Mouse (Mus musculus): ENCODE measurements around the gene Suco. TPM values are rescaled to one million over a fixed set of nuclear protein-coding genes. Genes with fewer than 3 reads are reported as not detected.

Gene Suco
- total and polyA plus RNA-seq, 3 experiments: 2.0 to 90.6 (median 58.9) TPM

DNA sequence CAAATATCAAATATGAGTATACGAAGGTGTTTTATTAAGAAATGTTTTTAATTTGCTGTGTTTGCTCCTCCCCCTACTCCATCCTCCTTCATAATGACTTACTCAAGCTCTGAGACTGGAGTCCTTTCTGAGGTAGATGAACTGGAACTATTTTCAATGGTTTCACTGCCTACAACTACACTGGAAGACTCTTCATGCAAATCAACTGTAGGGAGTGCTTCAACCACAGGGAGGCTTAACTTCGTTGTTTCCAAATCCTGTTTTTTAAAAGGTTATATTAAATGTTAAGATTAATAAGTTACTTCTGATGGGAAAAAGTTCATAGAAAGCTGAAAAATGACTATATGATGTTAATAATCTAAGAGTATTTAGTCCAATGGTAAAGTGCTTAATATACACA is 17.2 kb downstream of the Suco start:
- no peak for TF ChIP-seq GATA1 (IDR thresholded peaks at IDR 0.05; ENCODE audit: borderline replicate concordance, low read length)
- no peak for TF ChIP-seq TAL1 (conservative IDR thresholded peaks at IDR 0.05; ENCODE audit: low read depth, low read length)
- TF ChIP-seq GATA2 (IDR thresholded peaks at IDR 0.05; ENCODE audit: borderline replicate concordance, low read depth, low read length): no peak
- no peak for TF ChIP-seq POLR2AphosphoS5 (IDR thresholded peaks at IDR 0.05; ENCODE audit: insufficient replicate concordance, low read depth, low read length)
- TF ChIP-seq CTCF (IDR thresholded peaks at IDR 0.05; ENCODE audit: low read depth, low read length): no peak
- H3K4me3 ChIP-seq (ENCODE audit: low read depth, low read length): no peak overlapping the region
- peaks cover 35% of the 10 kb centered on the region for H3K36me3 ChIP-seq (replicated peaks)
- H3K27me3 ChIP-seq (ENCODE audit: insufficient read depth, low read length): no peaks in the 10 kb centered on the region
- H3K9me3 ChIP-seq (replicated peaks): no peaks in the 10 kb centered on the region
- no peak for ATAC-seq (ENCODE audit: extremely low read depth, insufficient number of reproducible peaks, low FRiP score, poor library complexity, severe bottlenecking)
- H3K4me1 ChIP-seq (ENCODE audit: insufficient read depth, low read depth, low read length): no peaks in the 10 kb centered on the region
- DNase-seq (ENCODE audit: low spot score): no peak

DNA sequence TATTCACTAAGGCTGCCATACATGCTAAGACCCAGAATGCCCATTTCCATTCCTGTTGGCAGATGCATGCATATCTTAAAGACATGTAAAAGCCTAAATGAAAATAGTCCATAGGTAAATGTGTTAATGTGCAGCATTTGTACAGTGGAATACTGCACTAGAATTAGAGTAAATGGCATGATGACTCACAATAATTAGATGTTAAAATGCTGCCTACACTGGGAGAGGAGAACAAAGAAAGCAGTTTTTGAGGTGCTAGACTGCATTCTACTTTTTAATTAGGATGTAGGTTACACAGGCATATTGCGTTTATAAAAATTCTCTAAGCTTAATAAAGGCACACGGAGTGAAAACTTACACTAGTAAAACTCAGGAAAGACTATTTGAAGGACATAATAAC is 49.8 kb downstream of the Suco start:
- DNase-seq (ENCODE audit: low spot score): no peak
- H3K27me3 ChIP-seq (ENCODE audit: insufficient read depth, low read length): no peaks in the 10 kb centered on the region
- H3K36me3 ChIP-seq (replicated peaks): peaks cover 49% of the 10 kb centered on the region
- H3K4me1 ChIP-seq (ENCODE audit: insufficient read depth, low read depth, low read length): peaks cover 17% of the 10 kb centered on the region
- no peak for ATAC-seq (ENCODE audit: extremely low read depth, insufficient number of reproducible peaks, low FRiP score, poor library complexity, severe bottlenecking)
- no peak overlapping the region for H3K4me3 ChIP-seq (ENCODE audit: low read depth, low read length)
- H3K9me3 ChIP-seq (replicated peaks): no peaks in the 10 kb centered on the region
- TF ChIP-seq POLR2AphosphoS5 (IDR thresholded peaks at IDR 0.05; ENCODE audit: insufficient replicate concordance, low read depth, low read length) (no peak), CTCF (IDR thresholded peaks at IDR 0.05; ENCODE audit: low read depth, low read length) (no peak), GATA2 (IDR thresholded peaks at IDR 0.05; ENCODE audit: borderline replicate concordance, low read depth, low read length) (no peak), TAL1 (conservative IDR thresholded peaks at IDR 0.05; ENCODE audit: low read depth, low read length) (no peak), GATA1 (IDR thresholded peaks at IDR 0.05; ENCODE audit: borderline replicate concordance, low read length) (no peak)

DNA sequence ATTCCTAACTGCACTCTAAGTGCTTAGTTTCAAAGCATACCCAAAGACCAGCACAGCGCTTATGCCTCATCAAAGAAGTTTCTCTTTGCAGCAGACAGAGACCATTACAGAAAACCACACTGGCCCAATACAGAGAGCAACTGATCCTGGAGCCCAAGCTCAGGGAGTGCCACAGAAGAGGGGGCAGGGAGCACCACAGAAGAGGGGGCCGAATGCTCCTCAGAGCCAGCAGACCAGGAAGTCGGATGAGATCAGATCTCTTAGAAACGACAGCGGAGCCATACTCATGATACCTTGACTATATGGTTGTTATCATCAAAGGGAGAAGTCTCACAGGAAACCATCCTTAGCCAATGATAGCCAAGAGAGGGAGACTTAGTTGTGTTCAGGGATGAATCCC is 67.1 kb downstream of the Suco start:
- Histone ChIP-seq H3K4me1 (ENCODE audit: insufficient read depth, low read depth, low read length) (peaks cover 7% of the 10 kb centered on the region), H3K4me3 (ENCODE audit: low read depth, low read length) (no peak overlapping the region), H3K9me3 (replicated peaks) (no peaks in the 10 kb centered on the region), H3K36me3 (replicated peaks) (peaks cover 9% of the 10 kb centered on the region), H3K27me3 (ENCODE audit: insufficient read depth, low read length) (no peaks in the 10 kb centered on the region)
- DNase-seq (ENCODE audit: low spot score): no peak
- ATAC-seq (ENCODE audit: extremely low read depth, insufficient number of reproducible peaks, low FRiP score, poor library complexity, severe bottlenecking): no peak
- TF ChIP-seq GATA2 (IDR thresholded peaks at IDR 0.05; ENCODE audit: borderline replicate concordance, low read depth, low read length) (no peak), CTCF (IDR thresholded peaks at IDR 0.05; ENCODE audit: low read depth, low read length) (no peak), TAL1 (conservative IDR thresholded peaks at IDR 0.05; ENCODE audit: low read depth, low read length) (no peak), GATA1 (IDR thresholded peaks at IDR 0.05; ENCODE audit: borderline replicate concordance, low read length) (no peak), POLR2AphosphoS5 (IDR thresholded peaks at IDR 0.05; ENCODE audit: insufficient replicate concordance, low read depth, low read length) (no peak)

GRCm38 (mm10) chr1:161808980-161809379 is 67.5 kb downstream of the Suco start:
- ATAC-seq (ENCODE audit: extremely low read depth, insufficient number of reproducible peaks, low FRiP score, poor library complexity, severe bottlenecking): no peak
- no peak for DNase-seq (ENCODE audit: low spot score)
- no peaks in the 10 kb centered on the region for H3K27me3 ChIP-seq (ENCODE audit: insufficient read depth, low read length)
- TF ChIP-seq CTCF (IDR thresholded peaks at IDR 0.05; ENCODE audit: low read depth, low read length): no peak
- no peak for TF ChIP-seq GATA2 (IDR thresholded peaks at IDR 0.05; ENCODE audit: borderline replicate concordance, low read depth, low read length)
- TF ChIP-seq TAL1 (conservative IDR thresholded peaks at IDR 0.05; ENCODE audit: low read depth, low read length): no peak
- TF ChIP-seq POLR2AphosphoS5 (IDR thresholded peaks at IDR 0.05; ENCODE audit: insufficient replicate concordance, low read depth, low read length): no peak
- TF ChIP-seq GATA1 (IDR thresholded peaks at IDR 0.05; ENCODE audit: borderline replicate concordance, low read length): no peak
- H3K9me3 ChIP-seq (replicated peaks): no peaks in the 10 kb centered on the region
- H3K36me3 ChIP-seq (replicated peaks): peaks cover 7% of the 10 kb centered on the region
- H3K4me3 ChIP-seq (ENCODE audit: low read depth, low read length): no peak overlapping the region
- H3K4me1 ChIP-seq (ENCODE audit: insufficient read depth, low read depth, low read length): peaks cover 6% of the 10 kb centered on the region

- Histone ChIP-seq H3K4me1 (ENCODE audit: insufficient read depth, low read depth, low read length) (peaks cover 10% of the 10 kb centered on the region), H3K27me3 (ENCODE audit: insufficient read depth, low read length) (no peaks in the 10 kb centered on the region), H3K9me3 (replicated peaks) (peaks cover 5% of the 10 kb centered on the region), H3K4me3 (ENCODE audit: low read depth, low read length) (no peak overlapping the region), H3K36me3 (replicated peaks) (no peaks in the 10 kb centered on the region)
- DNase-seq (ENCODE audit: low spot score) (no peak), ATAC-seq (ENCODE audit: extremely low read depth, insufficient number of reproducible peaks, low FRiP score, poor library complexity, severe bottlenecking) (no peak)
- TF ChIP-seq GATA2 (IDR thresholded peaks at IDR 0.05; ENCODE audit: borderline replicate concordance, low read depth, low read length) (no peak), GATA1 (IDR thresholded peaks at IDR 0.05; ENCODE audit: borderline replicate concordance, low read length) (no peak), CTCF (IDR thresholded peaks at IDR 0.05; ENCODE audit: low read depth, low read length) (no peak), POLR2AphosphoS5 (IDR thresholded peaks at IDR 0.05; ENCODE audit: insufficient replicate concordance, low read depth, low read length) (no peak), TAL1 (conservative IDR thresholded peaks at IDR 0.05; ENCODE audit: low read depth, low read length) (no peak)
Measured at GRCm38 (mm10) chr1:161804541-161804971, 71.9 kb downstream of the Suco start.

GRCm38 (mm10) chr1:161801321-161801720 is 75.2 kb downstream of the Suco start:
- no peaks in the 10 kb centered on the region for H3K36me3 ChIP-seq (replicated peaks)
- H3K4me3 ChIP-seq (ENCODE audit: low read depth, low read length): no peak overlapping the region
- DNase-seq (ENCODE audit: low spot score) (no peak), ATAC-seq (ENCODE audit: extremely low read depth, insufficient number of reproducible peaks, low FRiP score, poor library complexity, severe bottlenecking) (no peak)
- peaks cover 6% of the 10 kb centered on the region for H3K9me3 ChIP-seq (replicated peaks)
- H3K27me3 ChIP-seq (ENCODE audit: insufficient read depth, low read length): no peaks in the 10 kb centered on the region
- TF ChIP-seq GATA2 (IDR thresholded peaks at IDR 0.05; ENCODE audit: borderline replicate concordance, low read depth, low read length) (no peak), GATA1 (IDR thresholded peaks at IDR 0.05; ENCODE audit: borderline replicate concordance, low read length) (no peak), POLR2AphosphoS5 (IDR thresholded peaks at IDR 0.05; ENCODE audit: insufficient replicate concordance, low read depth, low read length) (no peak), TAL1 (conservative IDR thresholded peaks at IDR 0.05; ENCODE audit: low read depth, low read length) (no peak), CTCF (IDR thresholded peaks at IDR 0.05; ENCODE audit: low read depth, low read length) (no peak)
- peaks cover 13% of the 10 kb centered on the region for H3K4me1 ChIP-seq (ENCODE audit: insufficient read depth, low read depth, low read length)
